Mouse (Mus musculus) heart, adult 2 months (tissue): ENCODE measurements around the gene Prn.

Source experiments
- CTCF ChIP-seq: fragments of 200-600 bp; IDR thresholded peaks from 2 replicates; pipeline ENCODE4 v1.8.1; 2022; ENCODE audit warnings: antibody characterized with exemption, mild to moderate bottlenecking, moderate library complexity
- EP300 ChIP-seq: fragments of 200-500 bp; IDR thresholded peaks from 2 replicates; pipeline ENCODE4 v1.6.1; 2011; ENCODE audit warnings: low read depth, low read length, control low read depth; ENCODE audit not compliant: insufficient read depth
- POLR2A ChIP-seq: fragments of 200-500 bp; IDR thresholded peaks from 2 replicates; pipeline ENCODE4 v1.6.1; 2011; ENCODE audit warnings: mild to moderate bottlenecking, low read depth, low read length, control low read depth; ENCODE audit not compliant: insufficient read depth

- TF ChIP-seq POLR2A (no peak), CTCF (no peak), EP300 (no peak)
Observed at GRCm38 (mm10) chr2:131971098-131971497, 61.3 kb downstream of the Prn start.
